Mouse (Mus musculus): ENCODE results near the gene Srprb.
"Not testable (repeated sequence)": the region's sequence is repeated elsewhere in the genome, so short reads cannot be mapped to it uniquely, and the experiment has no call there.

Gene Srprb

GRCm38 (mm10) chr9:103212654-103213420 lies 10.9 kb upstream of the Srprb start:
- no peak for DNase-seq (ENCODE audit: extremely low spot score)

GRCm38 (mm10) chr9:103208802-103209423 lies 7.0 kb upstream of the Srprb start:
- DNase-seq (ENCODE audit: extremely low spot score), result no peak

GRCm38 (mm10) chr9:103207846-103208245 lies 5.9 kb upstream of the Srprb start:
- peak; percentile 78 for DNase-seq (ENCODE audit: extremely low spot score)

- DNase-seq (ENCODE audit: extremely low spot score), result no peak
Observed at GRCm38 (mm10) chr9:103205786-103206185, 3.8 kb upstream of the Srprb start.

- no peak for DNase-seq (ENCODE audit: extremely low spot score)
Observed at GRCm38 (mm10) chr9:103188416-103188815, 13.5 kb downstream of the Srprb start.

- DNase-seq (ENCODE audit: extremely low spot score), result no peak
Observed at GRCm38 (mm10) chr9:103186747-103187146, 15.2 kb downstream of the Srprb start.

GRCm38 (mm10) chr9:103185946-103186345 lies 16.0 kb downstream of the Srprb start:
- DNase-seq (ENCODE audit: extremely low spot score), result no peak

GRCm38 (mm10) chr9:103184855-103185254 lies 17.1 kb downstream of the Srprb start:
- DNase-seq (ENCODE audit: extremely low spot score), result no peak

- DNase-seq (ENCODE audit: extremely low spot score), result no peak
Observed at GRCm38 (mm10) chr9:103181886-103182285, 20.1 kb downstream of the Srprb start.

GRCm38 (mm10) chr9:103180807-103181565 lies 21.0 kb downstream of the Srprb start:
- DNase-seq (ENCODE audit: extremely low spot score), result peak; percentile 83

GRCm38 (mm10) chr9:103180303-103180702 lies 21.6 kb downstream of the Srprb start:
- DNase-seq (ENCODE audit: extremely low spot score), result no peak

GRCm38 (mm10) chr9:103175692-103176091 lies 26.2 kb downstream of the Srprb start:
- no peak for DNase-seq (ENCODE audit: extremely low spot score)

GRCm38 (mm10) chr9:103174771-103175519 lies 27.0 kb downstream of the Srprb start:
- DNase-seq (ENCODE audit: extremely low spot score), result no peak

- DNase-seq (ENCODE audit: extremely low spot score), result no peak
Observed at GRCm38 (mm10) chr9:103168771-103169170, 33.2 kb downstream of the Srprb start.

- no peak for DNase-seq (ENCODE audit: extremely low spot score)
Observed at GRCm38 (mm10) chr9:103168046-103168445, 33.9 kb downstream of the Srprb start.

- DNase-seq (ENCODE audit: extremely low spot score), result no peak
Observed at GRCm38 (mm10) chr9:103163806-103164205, 38.1 kb downstream of the Srprb start.

GRCm38 (mm10) chr9:103155158-103155557 lies 46.8 kb downstream of the Srprb start:
- DNase-seq (ENCODE audit: extremely low spot score), result not testable (repeated sequence)

GRCm38 (mm10) chr9:103154568-103154967 lies 47.4 kb downstream of the Srprb start:
- DNase-seq (ENCODE audit: extremely low spot score), result no peak

GRCm38 (mm10) chr9:103153286-103153685 lies 48.7 kb downstream of the Srprb start:
- no peak for DNase-seq (ENCODE audit: extremely low spot score)

- DNase-seq (ENCODE audit: extremely low spot score), result no peak
Observed at GRCm38 (mm10) chr9:103149074-103149799, 52.7 kb downstream of the Srprb start.

- no peak for DNase-seq (ENCODE audit: extremely low spot score)
Observed at GRCm38 (mm10) chr9:103147103-103147502, 54.8 kb downstream of the Srprb start.

Measured in embryo, embryonic 9.5 days (tissue).